In genomic region chr13:96511893-96512292, GRCm38 (mm10) we compare ENCODE assay signal across 17 mouse cellular contexts. TPM values are rescaled to one million over a fixed set of nuclear protein-coding genes. Genes with fewer than 3 reads are reported as not detected.
DNase-seq lines count a peak whose midpoint lies in the region; ATAC-seq lines count a peak whose summit lies in the region.
"Had no signal": no experiment of that assay in that cellular context is flagged by ENCODE, and none has a peak within 500 bp of the region (broad histone marks: within the 10 kb centered on the region; RNA-seq: fewer than 3 reads in every experiment).

No protein-coding gene starts in this region.

- no peak for DNase-seq in kidney, adult 8-10 months
- peak; percentile 29 for DNase-seq in lung, postnatal 25 days (ENCODE audit: low spot score)
- no peak for DNase-seq in frontal cortex, postnatal 25 days (ENCODE audit: low spot score in 2 of 2)
- DNase-seq in right cerebral cortex, adult 18-20 months: no peak
- DNase-seq: adrenal gland, adult 2 months; cerebellum, adult 9-10 months; gastrocnemius, postnatal 10 days; layer of hippocampus, postnatal 36 days; midbrain, embryonic 14.5 days had no signal

- no peaks in the 10 kb centered on the region for H3K27me3 ChIP-seq in kidney, embryonic 16.5 days (ENCODE audit: insufficient read depth, low read length)
- no peaks in the 10 kb centered on the region for H3K27me3 ChIP-seq in heart, embryonic 15.5 days
- no peaks in the 10 kb centered on the region for H3K27me3 ChIP-seq in forebrain, embryonic 15.5 days
- H3K27me3 ChIP-seq: liver, embryonic 15.5 days had no signal

- no peak for ATAC-seq in kidney, embryonic 16.5 days (ENCODE audit: low FRiP score, low TSS enrichment)
- ATAC-seq in heart, embryonic 15.5 days (replicated peaks; ENCODE audit: insufficient number of reproducible peaks, insufficient read depth, low FRiP score, low read depth): no peak
- ATAC-seq in forebrain, embryonic 15.5 days (replicated peaks): no peak
- ATAC-seq: hindbrain, postnatal 0 days had no signal

- peak overlapping the region; percentile 21; the same call in 1 of the 2 replicates for H3K27ac ChIP-seq in kidney, embryonic 16.5 days (ENCODE audit: low read length)
- peak overlapping the region; percentile 77 for H3K27ac ChIP-seq in brown adipose tissue, adult 24 weeks (replicated peaks; ENCODE audit: low read depth, low read length)
- H3K27ac ChIP-seq in heart, embryonic 15.5 days: peak overlapping the region; percentile 55
- no peak overlapping the region for H3K27ac ChIP-seq in forebrain, embryonic 15.5 days (replicated peaks)
- H3K27ac ChIP-seq: hindbrain, postnatal 0 days; liver, embryonic 15.5 days had no signal

- H3K9ac ChIP-seq in kidney, embryonic 16.5 days (replicated peaks; ENCODE audit: low read length): no peak overlapping the region
- no peak overlapping the region for H3K9ac ChIP-seq in heart, embryonic 15.5 days
- no peak overlapping the region for H3K9ac ChIP-seq in forebrain, embryonic 15.5 days (replicated peaks)
- H3K9ac ChIP-seq: liver, embryonic 15.5 days had no signal

- no peak overlapping the region for H3K4me3 ChIP-seq in kidney, embryonic 16.5 days (ENCODE audit: low read length)
- no peak overlapping the region for H3K4me3 ChIP-seq in brown adipose tissue, adult 24 weeks (ENCODE audit: insufficient read depth, low read depth, low read length)
- no peak overlapping the region for H3K4me3 ChIP-seq in heart, embryonic 15.5 days
- no peak overlapping the region for H3K4me3 ChIP-seq in forebrain, embryonic 15.5 days
- H3K4me3 ChIP-seq: liver, embryonic 15.5 days had no signal

- H3K36me3 ChIP-seq in kidney, embryonic 16.5 days (ENCODE audit: insufficient read depth, low read length): peaks cover 9% of the 10 kb centered on the region; the same call in 1 of the 2 replicates
- H3K36me3 ChIP-seq in heart, embryonic 15.5 days: peaks cover 4% of the 10 kb centered on the region; the same call in 1 of the 2 replicates
- H3K36me3 ChIP-seq in forebrain, embryonic 15.5 days: no peaks in the 10 kb centered on the region

- WGBS in kidney, embryonic 16.5 days: 41% methylated on average over 5 of the region's 5 CpGs
- WGBS in heart, embryonic 15.5 days: 43% methylated on average over 5 of the region's 5 CpGs
- 68% methylated on average over 5 of the region's 5 CpGs for WGBS in forebrain, embryonic 15.5 days

- no peaks in the 10 kb centered on the region for H3K9me3 ChIP-seq in kidney, embryonic 16.5 days (ENCODE audit: low read length)
- H3K9me3 ChIP-seq in heart, embryonic 15.5 days (replicated peaks): no peaks in the 10 kb centered on the region
- H3K9me3 ChIP-seq in forebrain, embryonic 15.5 days: no peaks in the 10 kb centered on the region
- H3K9me3 ChIP-seq: liver, embryonic 15.5 days had no signal

- no peak overlapping the region for H3K4me2 ChIP-seq in kidney, embryonic 16.5 days (replicated peaks; ENCODE audit: low read depth, low read length)
- no peak overlapping the region for H3K4me2 ChIP-seq in heart, embryonic 15.5 days
- no peak overlapping the region for H3K4me2 ChIP-seq in forebrain, embryonic 15.5 days (replicated peaks)
- H3K4me2 ChIP-seq: liver, embryonic 15.5 days had no signal

- peaks cover 12% of the 10 kb centered on the region; the same call in 1 of the 2 replicates for H3K4me1 ChIP-seq in kidney, embryonic 16.5 days (ENCODE audit: insufficient read depth, low read length)
- H3K4me1 ChIP-seq in brown adipose tissue, adult 24 weeks (ENCODE audit: control insufficient read depth, insufficient read depth, insufficient read length, low read length): peaks cover 6% of the 10 kb centered on the region
- H3K4me1 ChIP-seq in heart, embryonic 15.5 days (replicated peaks): peaks cover 14% of the 10 kb centered on the region
- H3K4me1 ChIP-seq in forebrain, embryonic 15.5 days: no peaks in the 10 kb centered on the region

RNA-seq across cellular contexts. Expression of gene Gm17622, which starts 21.4 kb away (rescaled TPM):
- polyA plus RNA-seq in kidney, embryonic 16.5 days (2015; fragmentation: Nextera tagmentation; extraction: Ambion mirVana): not detected in 2 replicates
- polyA plus RNA-seq in brown adipose tissue, adult 24 weeks (2012; ENCODE audit: insufficient read depth, insufficient read length, missing spikeins): not detected in 2 replicates
- not detected in 2 replicates for polyA plus RNA-seq in heart, embryonic 15.5 days (2015; fragmentation: Nextera tagmentation; extraction: Ambion mirVana)
- not detected in 2 replicates for polyA plus RNA-seq in forebrain, embryonic 15.5 days (2015; fragmentation: Nextera tagmentation; extraction: Ambion mirVana)
- polyA plus RNA-seq: adrenal gland, adult 2 months; hindbrain, postnatal 0 days; liver, embryonic 15.5 days; midbrain, embryonic 14.5 days; spleen, adult 2 months; thymus, postnatal 0 days had no signal

RNA-seq across cellular contexts. Expression of gene Polk, which starts 30.5 kb away (rescaled TPM):
- polyA plus RNA-seq in kidney, embryonic 16.5 days (2015; fragmentation: Nextera tagmentation; extraction: Ambion mirVana): 9.2 and 10.7 TPM in 2 replicates
- 2.7 and 3.7 TPM in 2 replicates for polyA plus RNA-seq in brown adipose tissue, adult 24 weeks (2012; ENCODE audit: insufficient read depth, insufficient read length, missing spikeins)
- 6.4 and 7.2 TPM in 2 replicates for polyA plus RNA-seq in heart, embryonic 15.5 days (2015; fragmentation: Nextera tagmentation; extraction: Ambion mirVana)
- 5.5 and 6.3 TPM in 2 replicates for polyA plus RNA-seq in forebrain, embryonic 15.5 days (2015; fragmentation: Nextera tagmentation; extraction: Ambion mirVana)

RNA-seq across cellular contexts. Expression of gene Col4a3bp, which starts 30.5 kb away (rescaled TPM):
- polyA plus RNA-seq in kidney, embryonic 16.5 days (2015; fragmentation: Nextera tagmentation; extraction: Ambion mirVana): 8.0 and 9.3 TPM in 2 replicates
- polyA plus RNA-seq in brown adipose tissue, adult 24 weeks (2012; ENCODE audit: insufficient read depth, insufficient read length, missing spikeins): 20.4 and 24.9 TPM in 2 replicates
- 8.3 and 8.4 TPM in 2 replicates for polyA plus RNA-seq in heart, embryonic 15.5 days (2015; fragmentation: Nextera tagmentation; extraction: Ambion mirVana)
- 7.3 and 7.6 TPM in 2 replicates for polyA plus RNA-seq in forebrain, embryonic 15.5 days (2015; fragmentation: Nextera tagmentation; extraction: Ambion mirVana)

RNA-seq across cellular contexts. Expression of gene Ankdd1b, which starts 40.9 kb away (rescaled TPM):
- polyA plus RNA-seq in kidney, embryonic 16.5 days (2015; fragmentation: Nextera tagmentation; extraction: Ambion mirVana): 0.13 TPM in 1 of 2 replicates, not detected in the other
- polyA plus RNA-seq in brown adipose tissue, adult 24 weeks (2012; ENCODE audit: insufficient read depth, insufficient read length, missing spikeins): not detected in 2 replicates
- polyA plus RNA-seq in heart, embryonic 15.5 days (2015; fragmentation: Nextera tagmentation; extraction: Ambion mirVana): 0.59 and 1.1 TPM in 2 replicates
- polyA plus RNA-seq in forebrain, embryonic 15.5 days (2015; fragmentation: Nextera tagmentation; extraction: Ambion mirVana): not detected in 2 replicates
- polyA plus RNA-seq: liver, embryonic 15.5 days; midbrain, embryonic 14.5 days; spleen, adult 2 months had no signal
